Mouse (Mus musculus) cortical plate, adult 2 months (tissue): ENCODE measurements around the gene Fem1a.

Experiments
- CTCF ChIP-seq: fragments of 200-500 bp; IDR thresholded peaks from 2 replicates; pipeline ENCODE4 v1.5.1; 2011; ENCODE audit warnings: mild to moderate bottlenecking, control low read depth, low read length; ENCODE audit not compliant: insufficient read depth; ENCODE audit errors: extremely low read depth
- POLR2A ChIP-seq: fragments of 200-500 bp; IDR thresholded peaks from 2 replicates; pipeline ENCODE4 v1.6.1; 2011; ENCODE audit warnings: mild to moderate bottlenecking, low read length, control low read depth; ENCODE audit not compliant: insufficient read depth; ENCODE audit errors: extremely low read depth

- TF ChIP-seq POLR2A (no peak), CTCF (no peak)
Observed at GRCm38 (mm10) chr17:56207963-56208530, 48.6 kb upstream of the Fem1a start.
